Mouse (Mus musculus): ENCODE data around the gene Micall1. TPM values are rescaled to one million over a fixed set of nuclear protein-coding genes. Genes with fewer than 3 reads are reported as not detected.

Micall1 gene
- polyA plus RNA-seq, 1 experiment from 2014 or later, result 3.0 TPM

DNA sequence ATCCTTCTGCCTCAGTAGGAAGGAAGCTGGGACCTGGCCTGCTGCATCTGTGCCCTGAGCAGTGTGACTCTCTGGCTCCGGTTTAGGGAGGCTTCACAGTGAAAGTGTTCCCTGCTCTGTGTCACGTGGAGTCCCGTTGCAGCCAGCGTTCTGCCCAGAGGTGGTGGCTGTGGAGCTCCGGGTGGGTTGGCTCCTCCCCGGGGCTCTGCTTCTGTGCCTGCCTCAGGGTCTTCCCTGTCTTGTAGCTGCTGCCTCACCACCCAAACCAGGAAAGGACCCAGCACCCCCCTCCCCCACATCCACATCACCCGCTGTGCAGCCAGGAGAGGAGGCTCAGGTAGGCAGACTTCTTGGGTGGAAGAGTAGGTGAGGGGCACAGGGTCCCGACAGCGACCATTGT lies 10.8 kb downstream of the Micall1 start:
- H3K36me3 ChIP-seq, result peaks cover 52% of the 10 kb centered on the region

GRCm38 (mm10) chr15:79122119-79122518 lies 13.4 kb downstream of the Micall1 start:
- Histone ChIP-seq H3K9me3 (replicated peaks) (no peaks in the 10 kb centered on the region), H3K4me2 (no peak overlapping the region), H3K9ac (no peak overlapping the region), H3K4me1 (no peaks in the 10 kb centered on the region), H3K27me3 (replicated peaks) (no peaks in the 10 kb centered on the region), H3K27ac (no peak overlapping the region), H3K36me3 (peaks cover 59% of the 10 kb centered on the region), H3K4me3 (no peak overlapping the region)
- 84% methylated on average over 4 of the region's 4 CpGs for WGBS (ENCODE audit: insufficient replicate concordance)
- ATAC-seq, result no peak

More for the DNA sequence above, 10.8 kb downstream of the Micall1 start:
- no peak overlapping the region for H3K4me3 ChIP-seq
- ATAC-seq, result no peak
- H3K4me1 ChIP-seq, result no peaks in the 10 kb centered on the region
- H3K27me3 ChIP-seq (replicated peaks), result no peaks in the 10 kb centered on the region
- no peaks in the 10 kb centered on the region for H3K9me3 ChIP-seq (replicated peaks)
- WGBS (ENCODE audit: insufficient replicate concordance), result 84% methylated on average over 9 of the region's 9 CpGs
- H3K9ac ChIP-seq, result no peak overlapping the region
- no peak overlapping the region for H3K27ac ChIP-seq
- H3K4me2 ChIP-seq, result no peak overlapping the region

DNA sequence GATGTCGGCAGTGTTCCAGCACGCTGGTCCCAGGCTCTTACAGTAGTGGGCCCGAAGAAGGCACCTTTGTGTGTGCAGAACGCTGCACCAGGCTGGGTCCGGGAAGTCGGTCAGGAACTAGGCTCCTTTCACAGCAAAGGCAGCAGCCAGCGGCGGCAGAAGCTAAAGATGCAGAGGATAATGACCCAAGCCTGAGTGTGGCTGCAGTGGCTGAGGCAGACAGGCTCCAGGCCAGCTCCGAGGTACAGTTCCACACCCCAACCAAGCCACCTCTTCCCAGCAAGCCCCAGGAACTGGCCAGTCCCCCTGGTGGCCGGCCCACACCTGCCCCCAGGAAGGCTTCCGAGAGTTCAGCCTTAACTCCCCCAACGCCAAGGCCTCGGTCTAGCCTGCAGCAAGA lies 13.8 kb downstream of the Micall1 start:
- no peak overlapping the region for H3K4me3 ChIP-seq
- 82% methylated on average over 13 of the region's 13 CpGs for WGBS (ENCODE audit: insufficient replicate concordance)
- H3K9ac ChIP-seq, result no peak overlapping the region

DNA sequence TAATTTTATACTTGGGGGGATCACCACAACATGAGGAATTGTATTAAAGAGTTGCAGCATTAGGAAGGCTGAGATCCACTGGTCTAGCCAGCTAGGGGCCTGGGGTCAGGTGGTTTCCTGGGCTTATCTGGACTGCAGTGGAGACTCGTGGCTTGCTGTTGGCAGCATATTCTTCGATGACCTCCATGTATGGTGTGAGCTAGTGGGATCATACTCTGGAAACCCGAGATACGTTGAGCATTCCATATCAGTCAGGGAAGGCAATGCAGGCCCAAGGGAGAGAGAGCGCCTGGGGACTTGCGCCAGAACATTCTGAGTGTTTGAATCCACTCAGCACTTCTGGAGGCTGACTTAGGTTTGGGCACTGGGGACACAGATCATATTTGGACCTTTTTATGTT lies 15.1 kb downstream of the Micall1 start:
- Histone ChIP-seq H3K4me1 (no peaks in the 10 kb centered on the region), H3K27ac (no peak overlapping the region), H3K36me3 (peaks cover 67% of the 10 kb centered on the region), H3K27me3 (replicated peaks) (no peaks in the 10 kb centered on the region), H3K9ac (no peak overlapping the region), H3K4me3 (no peak overlapping the region), H3K9me3 (replicated peaks) (peaks cover 6% of the 10 kb centered on the region), H3K4me2 (no peak overlapping the region)
- no peak for ATAC-seq
- WGBS (ENCODE audit: insufficient replicate concordance), result 62% methylated on average over 6 of the region's 6 CpGs

More for the DNA sequence above, 13.8 kb downstream of the Micall1 start:
- Histone ChIP-seq H3K27ac (no peak overlapping the region), H3K27me3 (replicated peaks) (no peaks in the 10 kb centered on the region), H3K9me3 (replicated peaks) (no peaks in the 10 kb centered on the region), H3K4me2 (no peak overlapping the region), H3K4me1 (no peaks in the 10 kb centered on the region), H3K36me3 (peaks cover 64% of the 10 kb centered on the region)
- no peak for ATAC-seq

GRCm38 (mm10) chr15:79124331-79124875 lies 15.7 kb downstream of the Micall1 start:
- Histone ChIP-seq H3K9me3 (replicated peaks) (peaks cover 6% of the 10 kb centered on the region), H3K27ac (no peak overlapping the region), H3K4me2 (no peak overlapping the region), H3K4me1 (no peaks in the 10 kb centered on the region), H3K9ac (no peak overlapping the region), H3K36me3 (peaks cover 65% of the 10 kb centered on the region), H3K27me3 (replicated peaks) (no peaks in the 10 kb centered on the region), H3K4me3 (no peak overlapping the region)
- 82% methylated on average over 10 of the region's 10 CpGs for WGBS (ENCODE audit: insufficient replicate concordance)
- ATAC-seq, result no peak

DNA sequence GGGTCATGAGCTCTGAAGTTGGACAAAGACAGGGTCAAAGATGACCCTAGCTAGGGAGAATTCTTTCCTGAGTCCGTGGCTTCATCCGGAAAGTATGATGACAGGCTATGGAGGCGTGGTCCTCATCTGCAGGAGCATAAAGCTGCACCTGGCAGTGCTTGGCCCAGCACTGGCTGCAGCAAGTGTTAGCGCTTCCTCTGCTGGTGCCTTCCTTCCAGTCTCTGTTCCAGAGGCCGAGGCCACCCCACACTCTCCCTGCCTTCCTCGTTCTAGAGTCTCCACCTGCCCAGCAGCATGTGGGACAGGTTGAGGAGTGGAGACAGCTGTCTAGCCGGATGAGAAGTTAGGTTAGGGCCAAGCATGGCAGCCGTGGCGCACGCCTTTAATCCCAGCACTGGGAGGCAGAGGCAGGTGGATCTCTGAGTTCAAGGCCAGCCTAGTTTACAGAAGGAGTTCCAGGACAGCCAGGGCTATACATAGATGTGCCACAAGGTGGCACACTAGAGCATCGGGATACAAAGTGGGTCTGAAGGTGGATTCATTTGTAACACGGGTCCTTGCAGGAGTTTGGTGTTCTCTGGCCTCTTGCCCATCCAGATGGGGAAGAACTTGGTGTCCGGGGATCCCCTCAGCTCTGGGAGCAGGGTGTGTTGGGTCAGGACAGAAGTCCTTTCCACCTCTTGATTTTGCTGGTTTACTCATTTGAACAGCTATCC lies 17.7 kb downstream of the Micall1 start:
- H3K9me3 ChIP-seq (replicated peaks), result peaks cover 6% of the 10 kb centered on the region
- H3K27me3 ChIP-seq (replicated peaks), result no peaks in the 10 kb centered on the region
- WGBS (ENCODE audit: insufficient replicate concordance), result 70% methylated on average over 13 of the region's 13 CpGs
- H3K27ac ChIP-seq, result no peak overlapping the region
- H3K4me2 ChIP-seq, result no peak overlapping the region
- no peak overlapping the region for H3K9ac ChIP-seq
- ATAC-seq, result no peak
- H3K4me1 ChIP-seq, result no peaks in the 10 kb centered on the region
- H3K4me3 ChIP-seq, result no peak overlapping the region
- peaks cover 85% of the 10 kb centered on the region for H3K36me3 ChIP-seq

GRCm38 (mm10) chr15:79127101-79127500 lies 18.4 kb downstream of the Micall1 start:
- 85% methylated on average over 12 of the region's 12 CpGs for WGBS (ENCODE audit: insufficient replicate concordance)

DNA sequence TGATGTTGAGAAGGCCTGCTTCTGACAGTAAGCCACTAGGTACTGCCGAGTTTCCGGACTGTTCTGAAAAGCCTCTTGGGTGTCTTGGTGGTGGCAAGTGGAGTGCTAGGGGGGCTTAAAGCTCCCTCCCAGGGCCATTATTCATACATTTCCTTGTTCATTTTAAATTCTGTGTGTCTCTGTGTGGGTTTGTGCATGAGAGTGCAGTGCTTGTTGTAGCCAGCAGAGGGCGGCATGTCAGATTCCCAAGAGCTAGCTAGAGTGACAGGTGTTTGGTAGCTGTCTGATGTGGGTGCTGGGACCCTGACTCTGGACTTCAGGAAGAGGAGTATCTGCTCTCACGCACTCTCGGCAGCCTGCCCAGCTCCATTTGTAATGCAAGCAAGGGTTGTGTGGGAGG lies 19.5 kb downstream of the Micall1 start:
- peaks cover 91% of the 10 kb centered on the region for H3K36me3 ChIP-seq
- 83% methylated on average over 5 of the region's 5 CpGs for WGBS (ENCODE audit: insufficient replicate concordance)
- peaks cover 6% of the 10 kb centered on the region for H3K9me3 ChIP-seq (replicated peaks)
- H3K4me1 ChIP-seq, result no peaks in the 10 kb centered on the region
- no peak overlapping the region for H3K27ac ChIP-seq
- H3K9ac ChIP-seq, result no peak overlapping the region
- H3K4me2 ChIP-seq, result no peak overlapping the region
- no peak overlapping the region for H3K4me3 ChIP-seq
- H3K27me3 ChIP-seq (replicated peaks), result no peaks in the 10 kb centered on the region
- ATAC-seq, result no peak

More at GRCm38 (mm10) chr15:79127101-79127500, 18.4 kb downstream of the Micall1 start:
- no peak overlapping the region for H3K27ac ChIP-seq
- H3K36me3 ChIP-seq, result peaks cover 91% of the 10 kb centered on the region
- peaks cover 6% of the 10 kb centered on the region for H3K9me3 ChIP-seq (replicated peaks)
- no peaks in the 10 kb centered on the region for H3K4me1 ChIP-seq
- H3K4me3 ChIP-seq, result no peak overlapping the region
- H3K9ac ChIP-seq, result no peak overlapping the region
- no peaks in the 10 kb centered on the region for H3K27me3 ChIP-seq (replicated peaks)
- no peak overlapping the region for H3K4me2 ChIP-seq
- no peak for ATAC-seq

DNA sequence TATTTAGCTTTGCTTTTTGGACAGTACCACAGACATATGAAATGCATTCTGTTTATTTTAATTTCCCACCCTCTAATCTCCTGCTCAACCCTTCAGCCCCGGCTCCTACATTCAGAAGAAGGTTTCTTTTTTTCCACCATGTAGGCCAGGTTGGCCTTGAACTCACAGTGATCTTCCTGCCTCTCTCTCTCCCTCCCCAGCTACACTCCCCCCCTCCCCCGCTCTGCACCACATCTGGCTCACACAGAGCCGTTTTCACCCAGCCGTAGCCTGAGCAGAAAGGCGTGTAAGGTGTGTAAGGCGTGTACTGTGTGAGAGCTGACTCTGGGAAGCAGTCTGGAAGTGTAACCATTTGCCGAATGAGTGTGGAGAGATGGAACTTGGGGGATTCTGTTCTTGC lies 20.6 kb downstream of the Micall1 start:
- H3K36me3 ChIP-seq, result peaks cover 95% of the 10 kb centered on the region
- H3K9ac ChIP-seq, result no peak overlapping the region
- H3K9me3 ChIP-seq (replicated peaks), result peaks cover 6% of the 10 kb centered on the region
- no peak overlapping the region for H3K4me2 ChIP-seq
- no peak overlapping the region for H3K27ac ChIP-seq
- H3K27me3 ChIP-seq (replicated peaks), result no peaks in the 10 kb centered on the region
- no peak overlapping the region for H3K4me3 ChIP-seq
- no peak for ATAC-seq
- no peaks in the 10 kb centered on the region for H3K4me1 ChIP-seq
- WGBS (ENCODE audit: insufficient replicate concordance), result 79% methylated on average over 7 of the region's 7 CpGs

GRCm38 (mm10) chr15:79130782-79131181 lies 22.1 kb downstream of the Micall1 start:
- no peak overlapping the region for H3K4me3 ChIP-seq
- 82% methylated on average over 10 of the region's 10 CpGs for WGBS (ENCODE audit: insufficient replicate concordance)
- no peaks in the 10 kb centered on the region for H3K4me1 ChIP-seq
- H3K4me2 ChIP-seq, result no peak overlapping the region
- H3K9ac ChIP-seq, result no peak overlapping the region
- H3K27me3 ChIP-seq (replicated peaks), result no peaks in the 10 kb centered on the region
- no peak for ATAC-seq
- H3K36me3 ChIP-seq, result peaks cover 82% of the 10 kb centered on the region
- no peak overlapping the region for H3K27ac ChIP-seq
- H3K9me3 ChIP-seq (replicated peaks), result peaks cover 6% of the 10 kb centered on the region

GRCm38 (mm10) chr15:79131442-79131841 lies 22.7 kb downstream of the Micall1 start:
- H3K9ac ChIP-seq, result no peak overlapping the region
- WGBS (ENCODE audit: insufficient replicate concordance), result 74% methylated on average over 7 of the region's 7 CpGs
- H3K27me3 ChIP-seq (replicated peaks), result no peaks in the 10 kb centered on the region
- peaks cover 6% of the 10 kb centered on the region for H3K9me3 ChIP-seq (replicated peaks)
- H3K27ac ChIP-seq, result no peak overlapping the region
- H3K36me3 ChIP-seq, result peaks cover 75% of the 10 kb centered on the region
- H3K4me3 ChIP-seq, result no peak overlapping the region
- no peak for ATAC-seq
- no peak overlapping the region for H3K4me2 ChIP-seq
- no peaks in the 10 kb centered on the region for H3K4me1 ChIP-seq

DNA sequence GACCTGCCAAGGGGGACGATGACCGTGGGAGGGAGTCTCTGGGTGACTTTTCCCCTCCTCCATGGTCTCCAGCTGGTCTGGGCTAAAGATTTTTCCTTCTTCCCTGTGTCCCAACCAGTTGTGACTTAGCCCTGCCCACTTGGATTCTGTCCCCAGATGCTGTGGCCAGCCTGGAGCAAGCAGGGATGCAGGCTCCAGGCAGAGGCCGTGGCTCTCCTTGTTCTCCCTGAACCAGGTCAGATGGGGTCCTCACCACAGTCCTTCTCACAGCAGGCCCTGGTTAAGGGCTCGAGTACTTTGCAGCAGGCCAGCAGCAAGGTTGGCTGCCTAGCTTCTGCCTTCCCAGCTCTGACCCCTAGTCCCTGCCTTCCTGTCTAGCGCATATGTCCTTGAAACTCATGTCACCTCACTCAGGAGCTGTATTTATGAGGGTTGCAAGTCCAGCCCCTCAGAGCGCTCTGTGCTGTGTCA lies 24.5 kb downstream of the Micall1 start:
- no peak overlapping the region for H3K4me2 ChIP-seq
- H3K27me3 ChIP-seq (replicated peaks), result peaks cover 4% of the 10 kb centered on the region; the same call in 1 of the 2 replicates
- H3K27ac ChIP-seq, result no peak overlapping the region
- 74% methylated on average over 6 of the region's 6 CpGs for WGBS (ENCODE audit: insufficient replicate concordance)
- ATAC-seq, result no peak
- H3K9ac ChIP-seq, result no peak overlapping the region
- H3K9me3 ChIP-seq (replicated peaks), result peaks cover 2% of the 10 kb centered on the region
- peaks cover 57% of the 10 kb centered on the region for H3K36me3 ChIP-seq
- H3K4me3 ChIP-seq, result no peak overlapping the region
- no peaks in the 10 kb centered on the region for H3K4me1 ChIP-seq
